Mouse (Mus musculus) testis, adult 2 months (tissue): ENCODE results near the gene Anapc11. TPM values are rescaled to one million over a fixed set of nuclear protein-coding genes. Genes with fewer than 3 reads are reported as not detected.

Experiments
- H3K27ac ChIP-seq: fragments of 200-500 bp; 2 replicates; pipeline ENCODE4 v1.5.1; 2012; ENCODE audit warnings: low read depth, low read length; ENCODE audit not compliant: control insufficient read depth, insufficient read depth
- H3K27me3 ChIP-seq: fragments of 200-500 bp; 2 replicates; pipeline ENCODE4 v1.6.1; 2012; ENCODE audit warnings: mild to moderate bottlenecking, low read length, moderate library complexity; ENCODE audit not compliant: control insufficient read depth, insufficient read depth
- H3K36me3 ChIP-seq: fragments of 200-500 bp; 2 replicates; pipeline ENCODE4 v1.6.1; 2012; ENCODE audit warnings: mild to moderate bottlenecking, low read length; ENCODE audit not compliant: control insufficient read depth, insufficient read depth
- H3K4me1 ChIP-seq: fragments of 200-500 bp; 2 replicates; pipeline ENCODE4 v1.6.1; 2012; ENCODE audit warnings: low read length; ENCODE audit not compliant: control insufficient read depth, insufficient read depth
- H3K4me3 ChIP-seq: fragments of 200-500 bp; 2 replicates; pipeline ENCODE4 v1.5.1; 2012; ENCODE audit warnings: low read depth, mild to moderate bottlenecking, low read length, moderate library complexity, mixed read lengths; ENCODE audit not compliant: control insufficient read depth
- CTCF ChIP-seq: fragments of 200-500 bp; IDR thresholded peaks from 2 replicates; pipeline ENCODE4 v1.5.1; 2012; ENCODE audit warnings: low read depth, mild to moderate bottlenecking, inconsistent platforms, low read length, moderate library complexity; ENCODE audit not compliant: control insufficient read depth, insufficient read depth, insufficient replicate concordance
- POLR2A ChIP-seq: fragments of 200-500 bp; IDR thresholded peaks from 2 replicates; pipeline ENCODE4 v1.6.1; 2012; ENCODE audit warnings: low read depth, mild to moderate bottlenecking, inconsistent platforms, low read length, moderate library complexity; ENCODE audit not compliant: control insufficient read depth
- polyA plus RNA-seq: library from polyadenylated mRNA; depleted of rRNA; stranded (reverse); fragments of >200 nt; gene quantifications from 2 replicates; pipeline ENCODE4 v1.2.3, GENCODE M21; 2012

Gene Anapc11
- polyA plus RNA-seq, 1 experiment: 178 TPM

DNA sequence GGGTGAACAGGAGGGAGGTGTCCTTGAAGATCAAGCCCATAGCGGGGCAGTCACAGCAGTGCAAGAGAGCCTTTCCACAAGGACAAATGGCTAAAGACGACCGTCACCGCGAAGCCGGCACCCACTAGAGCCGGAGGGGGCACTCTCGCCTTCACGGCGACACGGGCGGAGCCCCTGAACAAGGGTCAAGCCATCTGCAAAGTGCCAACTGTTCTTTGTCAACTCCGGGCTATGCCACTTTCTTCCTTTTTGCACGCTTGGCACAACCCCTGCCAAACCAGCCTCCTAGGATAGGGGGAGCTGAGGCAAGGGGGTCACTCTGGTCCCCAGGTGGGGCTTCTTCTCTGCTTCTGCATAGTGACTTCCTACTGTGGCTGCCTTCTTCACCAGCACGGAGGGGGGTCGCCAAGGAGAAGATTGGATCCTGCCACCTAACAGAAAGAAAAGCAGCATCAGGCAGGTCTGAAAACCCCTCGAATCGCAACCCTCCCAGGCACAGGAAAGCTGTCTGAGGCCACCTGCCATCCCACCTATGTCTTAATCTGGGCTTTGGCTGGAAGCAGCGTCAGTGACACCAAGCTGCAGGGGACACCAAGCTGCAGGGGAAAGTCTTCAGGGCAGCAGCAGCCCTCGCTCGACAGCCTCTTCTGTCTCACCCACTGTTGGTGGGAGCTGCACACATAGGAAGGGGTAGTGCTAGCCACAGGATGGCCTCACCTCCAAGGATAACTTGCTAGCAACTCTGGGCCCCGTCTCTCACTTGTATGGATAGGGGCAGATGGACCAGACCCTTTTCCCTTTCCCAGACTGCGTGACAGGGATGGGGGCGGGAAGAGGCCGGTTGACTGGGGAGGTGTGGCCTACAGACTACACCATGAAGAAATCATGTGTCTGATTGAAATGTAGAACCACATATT, 20.7 kb downstream of the Anapc11 start:
- Histone ChIP-seq H3K4me3 (no peak overlapping the region), H3K27ac (no peak overlapping the region)

DNA sequence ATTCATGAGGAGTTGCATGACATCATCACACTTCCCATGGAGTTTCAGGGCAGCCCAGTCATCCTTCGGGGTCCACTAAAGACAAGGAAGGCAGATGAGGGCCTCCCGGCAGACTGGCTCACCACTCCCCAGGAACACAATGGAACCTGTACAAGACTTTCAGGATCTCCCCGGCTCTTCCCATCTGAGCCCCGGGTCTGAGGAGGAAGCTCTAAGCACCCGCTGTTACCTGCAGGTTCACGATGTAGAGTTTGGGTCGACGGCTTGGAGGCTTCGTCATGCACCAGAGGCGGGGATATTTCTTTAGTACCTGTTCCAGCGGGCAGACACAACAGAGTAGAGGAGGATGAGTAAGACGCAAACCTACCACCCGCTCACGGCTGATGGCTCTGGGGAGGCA, 22.0 kb downstream of the Anapc11 start:
- peaks cover 17% of the 10 kb centered on the region for H3K4me1 ChIP-seq
- H3K36me3 ChIP-seq: no peaks in the 10 kb centered on the region
- H3K27me3 ChIP-seq: no peaks in the 10 kb centered on the region
- no peak for TF ChIP-seq CTCF
- 0 out of 2 replicates have a peak, but pooled peaks have one; percentile 6 for TF ChIP-seq POLR2A
- no peak overlapping the region for H3K4me3 ChIP-seq
- no peak overlapping the region for H3K27ac ChIP-seq

More for the DNA sequence above, 20.7 kb downstream of the Anapc11 start:
- no peak for TF ChIP-seq POLR2A
- TF ChIP-seq CTCF: no peak
- Histone ChIP-seq H3K36me3 (no peaks in the 10 kb centered on the region), H3K27me3 (no peaks in the 10 kb centered on the region), H3K4me1 (peaks cover 15% of the 10 kb centered on the region)

DNA sequence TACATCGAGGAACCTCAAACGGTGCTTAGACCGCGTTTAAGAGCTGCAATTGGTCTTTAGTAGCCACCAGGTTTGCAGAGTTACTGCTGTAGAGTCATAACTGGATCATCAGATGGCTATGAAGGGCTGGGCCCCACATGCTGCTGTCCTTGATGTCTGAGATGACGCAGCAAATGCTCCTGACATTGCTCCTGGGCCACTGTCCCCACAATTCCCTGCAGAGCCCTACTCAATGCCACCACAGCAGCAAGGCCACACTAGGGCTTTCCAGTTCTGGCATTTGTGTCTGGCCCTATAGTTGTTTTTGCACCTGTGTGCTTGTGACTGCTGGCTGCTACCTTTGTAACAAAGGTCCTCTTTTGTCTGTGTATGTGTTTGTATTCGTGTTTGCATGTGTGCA, 24.6 kb downstream of the Anapc11 start:
- no peak for TF ChIP-seq CTCF
- TF ChIP-seq POLR2A: no peak
- Histone ChIP-seq H3K36me3 (no peaks in the 10 kb centered on the region), H3K4me1 (peaks cover 17% of the 10 kb centered on the region), H3K27ac (no peak overlapping the region), H3K27me3 (no peaks in the 10 kb centered on the region), H3K4me3 (no peak overlapping the region)

DNA sequence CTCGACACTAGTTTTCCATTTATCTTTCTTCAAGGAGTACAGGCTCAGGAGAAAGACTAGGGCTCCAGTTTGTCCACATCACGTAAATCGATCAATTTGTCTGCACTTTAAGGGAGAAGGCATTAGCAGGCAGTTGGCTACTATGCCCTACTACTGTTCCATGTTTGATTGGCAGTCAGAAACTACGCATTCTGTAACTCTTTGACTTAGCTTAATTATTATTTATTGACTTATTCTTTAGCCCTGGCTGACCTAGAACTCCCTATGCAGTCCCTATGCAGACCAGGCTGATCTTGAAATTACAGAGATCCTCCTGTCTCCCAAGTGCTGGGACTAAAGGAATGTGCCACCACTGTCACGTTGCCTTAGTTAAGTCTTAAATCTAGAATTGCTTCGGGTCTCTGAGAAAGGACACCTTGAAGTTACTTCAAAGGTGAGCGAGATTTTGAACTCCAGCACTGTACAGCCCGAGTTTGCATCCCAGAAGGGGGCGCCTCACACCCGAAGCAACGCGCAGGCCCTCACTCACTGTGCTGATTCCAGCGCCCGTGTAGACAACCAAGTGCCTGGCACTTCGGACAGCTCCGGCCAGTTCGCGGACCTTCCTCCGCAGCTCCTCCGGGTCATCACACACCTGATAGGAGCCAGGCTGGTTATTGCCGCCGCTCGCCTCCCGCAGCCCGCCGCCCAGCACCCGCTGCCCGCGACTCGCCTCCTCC, 25.9 kb downstream of the Anapc11 start:
- H3K36me3 ChIP-seq: no peaks in the 10 kb centered on the region
- peak overlapping the region; percentile 82 for H3K4me3 ChIP-seq
- peaks cover 8% of the 10 kb centered on the region for H3K4me1 ChIP-seq
- no peaks in the 10 kb centered on the region for H3K27me3 ChIP-seq
- peak overlapping the region; percentile 21; the same call in 1 of the 2 replicates for H3K27ac ChIP-seq
- TF ChIP-seq CTCF (peak; percentile 30; the same call in 1 of the 2 replicates), POLR2A (no peak)

DNA sequence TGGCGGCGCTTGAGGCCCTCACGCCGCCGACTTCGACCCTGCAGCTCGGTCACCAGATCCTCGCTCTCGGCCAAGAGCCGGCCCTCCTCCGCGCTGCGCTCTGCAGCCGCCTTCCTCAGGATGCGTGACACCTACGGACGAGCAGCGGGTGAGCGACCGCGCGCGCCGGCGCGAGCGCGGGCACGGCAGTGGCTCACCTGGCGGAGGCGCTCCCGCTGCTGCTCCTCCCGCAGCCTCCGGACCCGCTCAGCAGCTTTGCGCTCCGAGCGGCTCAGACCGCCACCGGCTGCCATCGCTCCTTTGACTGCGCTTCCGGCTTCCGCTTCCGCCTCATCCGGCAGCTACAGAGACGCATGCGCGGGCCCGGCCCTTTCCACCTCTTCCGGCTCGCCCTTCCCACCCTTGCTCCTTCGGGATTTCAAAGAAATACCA, 26.5 kb downstream of the Anapc11 start:
- TF ChIP-seq CTCF (no peak), POLR2A (peak; percentile 53; the same call in 1 of the 2 replicates)
- H3K27me3 ChIP-seq: no peaks in the 10 kb centered on the region
- H3K4me3 ChIP-seq: peak overlapping the region; percentile 82
- H3K4me1 ChIP-seq: peaks cover 8% of the 10 kb centered on the region
- H3K36me3 ChIP-seq: no peaks in the 10 kb centered on the region
- H3K27ac ChIP-seq: peak overlapping the region; percentile 21; the same call in 1 of the 2 replicates

DNA sequence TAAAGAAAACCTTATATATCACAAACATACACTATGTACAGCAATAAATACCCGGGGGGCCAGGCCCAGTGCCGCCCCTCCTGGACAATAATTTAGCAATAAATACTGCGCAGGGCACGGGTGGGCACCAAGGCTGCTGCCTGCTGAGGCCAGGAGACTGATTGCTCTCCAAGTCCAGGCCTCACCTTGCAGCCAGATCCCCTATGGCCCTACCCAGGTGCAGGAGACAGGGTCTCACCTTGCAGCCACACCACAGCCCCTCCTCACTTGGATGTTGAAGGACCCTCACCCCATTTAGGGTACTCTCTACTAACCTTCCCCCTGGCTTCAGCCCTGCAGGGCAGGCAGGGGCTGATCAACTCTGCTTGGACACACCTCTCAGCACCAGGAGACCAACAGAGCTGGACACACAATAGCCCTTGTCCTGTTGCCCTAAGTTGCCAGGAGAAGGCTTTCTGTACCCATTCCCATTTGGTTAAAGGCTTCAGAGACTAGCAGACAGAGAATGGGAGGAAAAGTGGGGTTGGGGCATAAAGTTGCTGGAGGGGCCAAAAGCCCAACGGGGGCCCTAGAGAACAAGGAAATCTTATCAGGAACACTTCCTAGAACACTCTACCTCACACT, 27.0 kb downstream of the Anapc11 start, which contains the start of gene Sirt7:
Gene Sirt7 (minus strand): TSS at position 89 of the 624 bp plus-strand sequence.
- H3K36me3 ChIP-seq: no peaks in the 10 kb centered on the region
- peak within 1 kb of the TSS; percentile 21; the same call in 1 of the 2 replicates for H3K27ac ChIP-seq
- no peaks in the 10 kb centered on the region for H3K27me3 ChIP-seq
- H3K4me3 ChIP-seq: peak within 1 kb of the TSS; percentile 82
- H3K4me1 ChIP-seq: peaks cover 8% of the 10 kb centered on the region
- TF ChIP-seq POLR2A (no peak), CTCF (no peak)
